Mouse (Mus musculus) thymus, adult 2 months (tissue): Measurements from ENCODE around the gene Fam118b.

Experiments used
- CTCF ChIP-seq: fragments of 200-500 bp; IDR thresholded peaks from 2 replicates; pipeline ENCODE4 v1.5.1; 2012; ENCODE audit warnings: mild to moderate bottlenecking, control low read depth, low read length, moderate library complexity, borderline replicate concordance; ENCODE audit not compliant: control insufficient read depth, poor library complexity, insufficient read depth; ENCODE audit errors: extremely low read depth
- POLR2A ChIP-seq: fragments of 200-500 bp; IDR thresholded peaks from 2 replicates; pipeline ENCODE4 v1.6.1; 2012; ENCODE audit warnings: mild to moderate bottlenecking, low read length, control low read depth, moderate library complexity; ENCODE audit not compliant: control insufficient read depth, poor library complexity, insufficient read depth; ENCODE audit errors: extremely low read depth

DNA sequence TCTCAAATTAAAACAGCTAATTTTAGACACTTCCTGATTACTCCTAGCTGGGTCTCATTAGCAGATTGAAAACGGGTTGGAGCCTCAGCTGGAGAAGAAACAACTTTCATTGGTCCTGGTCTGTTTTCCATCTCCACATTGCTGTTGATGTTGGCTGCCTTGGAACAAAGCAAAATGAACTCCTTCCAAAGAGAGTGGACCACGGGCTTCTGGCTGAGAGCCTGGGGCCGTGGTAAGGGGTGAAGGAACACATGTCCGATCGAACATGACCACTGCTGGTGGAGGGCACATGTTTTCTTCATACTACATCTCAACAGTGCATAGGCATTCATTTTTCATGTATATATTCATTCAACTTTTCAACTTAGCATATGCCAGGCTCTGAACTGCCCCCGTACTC, 42.8 kb upstream of the Fam118b start:
- TF ChIP-seq POLR2A (no peak), CTCF (no peak)
